Mouse (Mus musculus) large intestine, adult 2 months (tissue): ENCODE measurements around the gene Olfr945. TPM values are rescaled to one million over a fixed set of nuclear protein-coding genes. Genes with fewer than 3 reads are reported as not detected.
A peak's percentile ranks its signal among the peaks of the same experiment; 100 is the strongest.

Experiments
- DNase-seq: peaks from one replicate; pipeline ENCODE4 v3.0.0-alpha.2; 2012; ENCODE audit warnings: low read depth, low spot score
- whole genome bisulfite sequencing: fragments of 180-500 bp; shearing (Covaris S2); methylation state at CpG from one replicate; pipeline ENCODE4 v1.1.7; 2018; 5-methylcytosine and 5-hydroxymethylcytosine counted together
- polyA plus RNA-seq: library from polyadenylated mRNA; depleted of rRNA; stranded (reverse); fragments of >200 nt; gene quantifications from 2 replicates; pipeline ENCODE4 v1.2.3, GENCODE M21; 2012; rRNA removed

The Olfr945 gene
- not detected in 2 replicates for polyA plus RNA-seq

DNA sequence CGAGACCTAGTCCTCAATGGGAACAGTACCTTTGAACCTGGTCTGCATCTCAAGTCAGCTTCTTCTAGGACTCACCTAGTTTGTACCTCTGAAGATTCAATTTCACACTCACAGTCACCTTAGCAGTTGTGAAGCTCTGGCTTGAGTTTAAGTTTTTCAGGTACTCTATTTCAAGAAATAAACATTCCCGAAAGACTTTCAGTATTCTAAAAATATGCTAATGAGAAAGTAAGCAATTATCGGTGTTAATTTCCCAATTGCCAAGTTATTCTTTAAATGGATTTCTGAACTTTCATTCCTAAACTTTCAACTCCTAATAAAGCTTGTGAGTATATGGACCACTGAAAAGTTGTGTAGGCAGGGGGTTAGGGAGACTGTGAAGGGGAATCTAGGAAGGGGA is at the start of gene Olfr945:
Olfr945 (minus strand) TSS at position 101 of the 400 bp plus-strand sequence.
- whole genome bisulfite sequencing = 78% methylated on average over 3 of the region's 3 CpGs

DNA sequence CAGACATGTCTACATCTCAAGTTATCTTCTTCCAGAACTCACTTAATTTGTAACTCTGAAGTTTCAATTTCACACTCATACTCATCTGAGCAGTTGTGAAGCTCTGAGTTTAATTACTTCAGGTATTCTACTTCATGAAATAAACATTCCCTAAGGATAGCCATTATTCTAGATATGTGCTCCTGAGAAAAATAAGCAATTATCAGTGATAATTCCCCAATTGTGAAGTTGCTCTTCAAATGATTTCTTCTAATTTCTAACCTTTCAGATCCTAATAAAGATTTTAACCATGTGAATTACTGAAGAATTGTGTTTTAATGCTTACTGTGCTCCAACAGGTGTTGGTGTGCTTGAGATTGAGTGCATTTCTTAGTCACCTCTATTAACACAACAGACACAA is 49.3 kb upstream of the Olfr945 start, which contains the start of gene Olfr948:
Olfr948 (minus strand) TSS at position 101 of the 400 bp plus-strand sequence.
- DNase-seq = no peak

More for the DNA sequence above, at the start of gene Olfr945:
- DNase-seq = no peak

DNA sequence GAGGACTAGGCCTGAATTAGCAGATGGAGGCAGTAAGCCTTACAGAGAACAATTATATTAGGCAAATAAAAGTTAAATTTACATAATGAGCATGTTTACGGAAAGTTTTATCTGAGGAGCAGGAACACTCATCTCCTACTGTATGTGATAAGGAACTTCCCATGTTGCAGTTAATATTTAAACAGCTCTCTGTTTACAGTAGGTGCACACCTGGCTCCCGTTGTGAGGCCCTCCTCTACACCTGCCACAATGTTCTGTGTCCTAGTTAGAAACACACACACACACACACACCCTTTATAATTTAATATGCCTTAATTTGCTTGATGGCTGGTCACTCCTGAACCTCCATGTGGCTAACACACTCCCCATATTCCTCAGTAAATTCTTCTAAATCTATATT is 10.5 kb upstream of the Olfr945 start:
- peak; percentile 35 for DNase-seq
- WGBS = 33% methylated on average over 2 of the region's 2 CpGs

DNA sequence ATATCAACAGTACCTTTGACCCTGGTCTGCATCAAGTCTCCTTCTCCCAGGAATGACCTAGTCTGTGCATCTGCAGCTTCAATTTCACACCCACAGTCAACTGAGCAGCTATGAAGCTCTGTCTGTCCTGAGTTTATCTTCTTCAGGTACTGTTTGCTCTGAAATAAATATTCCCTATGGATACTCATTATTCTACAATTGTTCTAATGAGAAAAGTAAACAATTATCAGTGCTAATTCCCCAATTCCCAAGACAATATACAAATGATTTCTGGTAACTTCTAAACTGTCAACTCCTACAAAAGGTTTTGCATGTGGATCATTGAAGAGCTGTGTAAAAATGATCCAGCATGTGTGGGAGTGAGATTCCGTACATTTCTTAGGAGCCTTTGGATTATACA is 26.7 kb downstream of the Olfr945 start, which contains the start of gene Olfr1537:
Olfr1537 (minus strand) TSS at position 101 of the 400 bp plus-strand sequence.
- DNase-seq = no peak
- whole genome bisulfite sequencing = 78% methylated on average over 1 of the region's 1 CpGs

Other genes starting within 250 kb of the Olfr945 start
- gene Olfr937, start 211.9 kb downstream of the Olfr945 start, polyA plus RNA-seq = not detected in 2 replicates
- not detected in 2 replicates for gene Olfr938, start 197.9 kb downstream of the Olfr945 start, polyA plus RNA-seq
- gene Olfr27, start 148.7 kb downstream of the Olfr945 start, polyA plus RNA-seq = not detected in 2 replicates
- gene Olfr943, start 110.5 kb downstream of the Olfr945 start, polyA plus RNA-seq = not detected in 2 replicates
- gene Olfr944, start 74.9 kb downstream of the Olfr945 start, polyA plus RNA-seq = not detected in 2 replicates
- not detected in 2 replicates for gene Olfr1537, start 26.8 kb downstream of the Olfr945 start, polyA plus RNA-seq
- gene Olfr948, start 49.2 kb upstream of the Olfr945 start, polyA plus RNA-seq = not detected in 2 replicates
- gene Olfr951, start 110.6 kb upstream of the Olfr945 start, polyA plus RNA-seq = not detected in 2 replicates
- gene Olfr952, start 150.3 kb upstream of the Olfr945 start, polyA plus RNA-seq = not detected in 2 replicates
- gene Olfr954, start 179.9 kb upstream of the Olfr945 start, polyA plus RNA-seq = not detected in 2 replicates
- gene Olfr955, start 195.1 kb upstream of the Olfr945 start, polyA plus RNA-seq = not detected in 2 replicates
- gene Olfr44, start 217.2 kb upstream of the Olfr945 start, polyA plus RNA-seq = not detected in 2 replicates
- gene Olfr957, start 239.0 kb upstream of the Olfr945 start, polyA plus RNA-seq = not detected in 2 replicates